Mouse (Mus musculus) cortical plate, adult 2 months (tissue): Measurements from ENCODE around the gene Tcp10a. TPM values are rescaled to one million over a fixed set of nuclear protein-coding genes. Genes with fewer than 3 reads are reported as not detected.
"Not testable (repeated sequence)": the region's sequence is repeated elsewhere in the genome, so short reads cannot be mapped to it uniquely, and the experiment has no call there.

Experiments used
- H3K27ac ChIP-seq: fragments of 200-500 bp; 2 replicates; pipeline ENCODE4 v1.5.1; 2012; ENCODE audit warnings: low read length, control low read depth, inconsistent platforms; ENCODE audit not compliant: insufficient read depth
- H3K4me1 ChIP-seq: fragments of 200-500 bp; 2 replicates; pipeline ENCODE4 v1.6.1; 2011; ENCODE audit warnings: low read length; ENCODE audit not compliant: control insufficient read depth, insufficient read depth
- H3K4me3 ChIP-seq: fragments of 200-500 bp; 2 replicates; pipeline ENCODE4 v1.5.1; 2011; ENCODE audit warnings: mild to moderate bottlenecking, low read length, control low read depth; ENCODE audit not compliant: insufficient read depth
- polyA plus RNA-seq: library from polyadenylated mRNA; depleted of rRNA; stranded (reverse); fragments of >200 nt; gene quantifications from 2 replicates; pipeline ENCODE4 v1.2.3, GENCODE M21; 2012; rRNA removed

The Tcp10a gene
- polyA plus RNA-seq, 1 experiment = not detected

DNA sequence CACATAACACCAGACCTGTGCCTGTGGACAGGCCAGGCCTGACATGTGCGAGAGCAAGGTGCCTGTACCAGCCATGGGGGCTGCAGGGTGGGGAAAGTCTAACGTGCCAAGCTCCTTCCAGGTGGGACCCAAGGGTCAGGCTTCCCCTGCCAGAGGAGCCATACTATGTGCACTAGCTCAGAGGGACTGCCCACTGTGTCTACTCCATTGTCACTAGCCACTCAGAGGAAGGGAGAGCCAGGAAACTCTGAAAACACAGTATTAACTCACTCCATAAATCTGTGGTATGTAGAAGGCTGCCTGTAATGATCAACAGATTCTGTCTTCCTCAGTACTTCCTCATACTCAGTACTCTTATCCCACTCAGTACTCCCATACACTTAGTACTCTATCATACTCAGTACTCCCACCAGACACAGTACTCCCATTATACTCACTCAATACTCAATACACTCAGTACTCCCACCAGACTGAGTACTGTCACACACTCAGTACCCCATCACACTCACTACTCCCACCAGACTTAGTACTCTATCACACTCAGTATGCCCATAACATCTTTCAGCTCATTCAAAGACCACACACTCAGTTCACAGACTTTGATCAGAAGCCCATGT, 64.0 kb downstream of the Tcp10a start:
- H3K4me3 ChIP-seq, H3K4me1 ChIP-seq: not testable (repeated sequence)

DNA sequence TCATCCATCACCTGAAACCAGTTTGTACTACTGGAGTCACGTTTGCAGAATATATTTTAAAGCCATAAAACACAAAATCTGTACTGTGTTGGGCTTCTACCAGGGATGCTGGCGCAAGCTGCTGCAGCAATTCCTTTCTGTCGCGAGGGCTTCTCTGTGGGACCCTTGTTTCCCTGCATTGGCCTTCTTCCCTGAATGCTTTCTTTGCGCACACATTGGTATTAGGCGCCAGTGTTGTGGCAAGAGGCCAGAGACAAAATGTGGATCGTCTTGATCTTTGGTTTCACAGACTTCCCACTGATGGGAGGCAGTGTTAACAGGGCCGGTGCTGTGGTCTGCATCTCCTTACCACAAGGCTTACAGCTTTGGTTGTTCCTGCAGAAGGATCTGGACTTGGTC, 64.5 kb downstream of the Tcp10a start:
- not testable (repeated sequence) for H3K4me1 ChIP-seq, H3K27ac ChIP-seq, H3K4me3 ChIP-seq

More for the DNA sequence above, 64.0 kb downstream of the Tcp10a start:
- H3K27ac ChIP-seq = not testable (repeated sequence)

DNA sequence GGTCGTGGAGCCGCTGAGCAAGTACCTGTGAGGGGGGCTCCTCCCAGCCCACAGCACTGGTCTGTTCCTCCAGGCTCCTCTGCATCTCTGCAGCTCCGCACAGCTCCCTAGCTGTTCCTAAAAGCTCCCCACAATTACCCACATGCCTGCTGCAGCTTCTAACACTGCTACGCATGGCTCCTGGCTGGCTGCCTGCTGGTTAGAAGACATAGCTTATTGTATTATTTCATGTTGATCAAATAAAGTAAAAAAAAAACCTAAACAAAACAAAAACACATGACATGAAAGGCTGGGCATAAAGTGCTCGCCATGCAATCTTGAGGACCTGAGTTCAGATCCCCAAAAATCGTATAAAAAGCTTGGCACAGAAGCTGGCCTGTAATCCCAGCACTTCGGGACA, 65.5 kb downstream of the Tcp10a start:
- not testable (repeated sequence) for H3K4me3 ChIP-seq, H3K27ac ChIP-seq, H3K4me1 ChIP-seq

DNA sequence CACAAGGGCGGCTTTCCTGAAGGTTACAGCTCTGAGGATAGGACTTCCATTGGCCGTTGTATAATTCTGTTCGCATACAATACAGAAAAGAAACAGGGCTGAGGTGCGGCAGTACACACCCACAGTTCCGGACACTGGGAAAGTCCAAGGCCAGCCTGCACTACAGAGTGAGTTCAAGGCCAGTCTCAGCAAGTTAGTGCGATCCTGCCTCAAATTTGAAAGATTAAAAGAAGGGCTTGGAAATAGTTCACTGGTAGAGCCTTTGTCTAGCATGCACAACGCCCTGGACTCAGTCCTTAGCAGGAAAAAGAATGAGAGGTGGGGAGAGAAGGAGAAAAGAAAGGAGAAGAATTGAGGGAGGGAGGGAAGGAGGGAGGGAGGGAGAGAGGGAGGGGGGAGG, 70.7 kb downstream of the Tcp10a start:
- H3K4me1 ChIP-seq, H3K4me3 ChIP-seq, H3K27ac ChIP-seq: not testable (repeated sequence)

Other genes starting within 250 kb of the Tcp10a start
- 45.2 and 48.3 TPM in 2 replicates for gene Rps6ka2, start 154.5 kb upstream of the Tcp10a start, polyA plus RNA-seq
- not detected in 2 replicates for gene Ttll2, start 28.1 kb downstream of the Tcp10a start, polyA plus RNA-seq
- not detected in 2 replicates for gene Gm49630, start 47.3 kb downstream of the Tcp10a start, polyA plus RNA-seq
- not detected in 2 replicates for gene Unc93a2, start 60.8 kb downstream of the Tcp10a start, polyA plus RNA-seq